Comparison of ENCODE assay signal across 10 mouse cellular contexts in genomic region chr16:91362616-91363272, GRCm38 (mm10). TPM values are rescaled to one million over a fixed set of nuclear protein-coding genes. Genes with fewer than 3 reads are reported as not detected.
DNase-seq lines count a peak whose midpoint lies in the region; ATAC-seq lines count a peak whose summit lies in the region.
"Had no signal": no experiment of that assay in that cellular context is flagged by ENCODE, and none has a peak within 500 bp of the region (broad histone marks: within the 10 kb centered on the region; RNA-seq: fewer than 3 reads in every experiment).

No protein-coding gene starts in this region.

- H3K4me2 ChIP-seq in hindbrain, embryonic 15.5 days: no peak overlapping the region
- no peak overlapping the region for H3K4me2 ChIP-seq in hindbrain, embryonic 12.5 days (replicated peaks)
- no peak overlapping the region for H3K4me2 ChIP-seq in intestine, embryonic 16.5 days (ENCODE audit: low read depth, low read length)
- H3K4me2 ChIP-seq in lung, embryonic 15.5 days: 0 out of 2 replicates have a peak overlapping the region, but pooled peaks have one; percentile 1

- 0 out of 2 replicates have a peak overlapping the region, but pooled peaks have one; percentile 28 for H3K27ac ChIP-seq in hindbrain, embryonic 15.5 days (replicated peaks)
- H3K27ac ChIP-seq in hindbrain, embryonic 12.5 days: no peak overlapping the region
- peak overlapping the region; percentile 67 for H3K27ac ChIP-seq in intestine, embryonic 16.5 days (ENCODE audit: low read length)
- peak overlapping the region; percentile 84 for H3K27ac ChIP-seq in lung, embryonic 15.5 days

- no peaks in the 10 kb centered on the region for H3K27me3 ChIP-seq in hindbrain, embryonic 15.5 days
- peaks cover 6% of the 10 kb centered on the region; the same call in 1 of the 2 replicates for H3K27me3 ChIP-seq in hindbrain, embryonic 12.5 days
- H3K27me3 ChIP-seq in intestine, embryonic 16.5 days (replicated peaks; ENCODE audit: control insufficient read depth, insufficient read depth, low read length): no peaks in the 10 kb centered on the region
- no peaks in the 10 kb centered on the region for H3K27me3 ChIP-seq in lung, embryonic 15.5 days

- H3K9me3 ChIP-seq in hindbrain, embryonic 15.5 days: no peaks in the 10 kb centered on the region
- H3K9me3 ChIP-seq in hindbrain, embryonic 12.5 days (replicated peaks): no peaks in the 10 kb centered on the region
- no peaks in the 10 kb centered on the region for H3K9me3 ChIP-seq in intestine, embryonic 16.5 days (ENCODE audit: control insufficient read depth, low read length)
- no peaks in the 10 kb centered on the region for H3K9me3 ChIP-seq in lung, embryonic 15.5 days

- H3K36me3 ChIP-seq in hindbrain, embryonic 15.5 days: no peaks in the 10 kb centered on the region
- H3K36me3 ChIP-seq in hindbrain, embryonic 12.5 days: no peaks in the 10 kb centered on the region
- H3K36me3 ChIP-seq in intestine, embryonic 16.5 days (ENCODE audit: control insufficient read depth, insufficient read depth, low read length): no peaks in the 10 kb centered on the region
- no peaks in the 10 kb centered on the region for H3K36me3 ChIP-seq in lung, embryonic 15.5 days

- intact Hi-C loops in left cerebral cortex, postnatal 36 days (cut with DNase I): loop anchor here (5.0 kb wide), 3 partner anchors 35 to 150 kb away; no protein-coding TSS in a partner anchor

- H3K4me1 ChIP-seq in hindbrain, embryonic 15.5 days (replicated peaks): 0 out of 2 replicates have a peak, but pooled peaks cover 3% of the 10 kb centered on the region
- H3K4me1 ChIP-seq in hindbrain, embryonic 12.5 days: no peaks in the 10 kb centered on the region
- H3K4me1 ChIP-seq in intestine, embryonic 16.5 days (ENCODE audit: control insufficient read depth, insufficient read depth, low read length): 0 out of 2 replicates have a peak, but pooled peaks cover 4% of the 10 kb centered on the region
- peaks cover 33% of the 10 kb centered on the region for H3K4me1 ChIP-seq in lung, embryonic 15.5 days

- ATAC-seq in hindbrain, embryonic 15.5 days (ENCODE audit: low FRiP score, low read depth): no peak
- no peak for ATAC-seq in hindbrain, embryonic 12.5 days (ENCODE audit: low FRiP score)
- peak; percentile 51 for ATAC-seq in intestine, embryonic 16.5 days
- peak; percentile 66 for ATAC-seq in lung, embryonic 15.5 days (ENCODE audit: borderline replicate concordance, extremely low read depth, low FRiP score, low TSS enrichment)
- no peak for ATAC-seq in erythroblast, adult 5-6 weeks (replicated peaks; ENCODE audit: low FRiP score, poor library complexity, severe bottlenecking)

- H3K4me3 ChIP-seq in hindbrain, embryonic 15.5 days: no peak overlapping the region
- H3K4me3 ChIP-seq in hindbrain, embryonic 12.5 days: no peak overlapping the region
- no peak overlapping the region for H3K4me3 ChIP-seq in intestine, embryonic 16.5 days (ENCODE audit: low read length)
- H3K4me3 ChIP-seq in lung, embryonic 15.5 days: no peak overlapping the region

- no peak overlapping the region for H3K9ac ChIP-seq in hindbrain, embryonic 15.5 days
- no peak overlapping the region for H3K9ac ChIP-seq in hindbrain, embryonic 12.5 days
- H3K9ac ChIP-seq in intestine, embryonic 16.5 days (ENCODE audit: low read depth, low read length): no peak overlapping the region; the same call in 1 of the 2 replicates
- no peak overlapping the region for H3K9ac ChIP-seq in lung, embryonic 15.5 days

- DNase-seq in fibroblast of lung, adult 2 months (ENCODE audit: low read depth): peak; percentile 49
- no peak for DNase-seq in left cerebral cortex, postnatal 36 days (ENCODE audit: low spot score in 2 of 2)
- DNase-seq in B cell, adult 2 months: no peak

- 63% methylated on average over 12 of the region's 12 CpGs for WGBS in hindbrain, embryonic 15.5 days
- WGBS in hindbrain, embryonic 12.5 days: 70% methylated on average over 12 of the region's 12 CpGs
- 53% methylated on average over 12 of the region's 12 CpGs for WGBS in intestine, embryonic 16.5 days
- 35% methylated on average over 12 of the region's 12 CpGs for WGBS in lung, embryonic 15.5 days

RNA-seq across cellular contexts. Expression of gene Ifnar2, which starts 9.8 kb away (rescaled TPM):
- 37.1 and 39.5 TPM in 2 replicates for polyA plus RNA-seq in hindbrain, embryonic 15.5 days (2015; fragmentation: Nextera tagmentation; extraction: Ambion mirVana)
- polyA plus RNA-seq in hindbrain, embryonic 12.5 days (2016; fragmentation: Nextera tagmentation; extraction: Ambion mirVana): 34.0 and 34.1 TPM in 2 replicates
- 45.1 and 45.7 TPM in 2 replicates for polyA plus RNA-seq in intestine, embryonic 16.5 days (2015; fragmentation: Nextera tagmentation; extraction: Ambion mirVana)
- 61.9 and 70.3 TPM in 2 replicates for polyA plus RNA-seq in lung, embryonic 15.5 days (2015; fragmentation: Nextera tagmentation; extraction: Ambion mirVana)
- total RNA-seq in left cerebral cortex, postnatal 36 days (2021): 10 to 100 TPM; 19.4 to 25.1 TPM
- total RNA-seq in erythroblast, adult 5-6 weeks (2015; ENCODE audit: low replicate concordance): 126 and 156 TPM in 2 replicates
- 132 and 164 TPM in 2 replicates for total RNA-seq in erythroblast, adult 5-6 weeks (2017; ENCODE audit: low replicate concordance)

RNA-seq across cellular contexts. Expression of gene Gm21970, which starts 28.8 kb away (rescaled TPM):
- polyA plus RNA-seq in hindbrain, embryonic 15.5 days (2015; fragmentation: Nextera tagmentation; extraction: Ambion mirVana): not detected in 2 replicates
- not detected in 2 replicates for polyA plus RNA-seq in hindbrain, embryonic 12.5 days (2016; fragmentation: Nextera tagmentation; extraction: Ambion mirVana)
- not detected in 2 replicates for polyA plus RNA-seq in intestine, embryonic 16.5 days (2015; fragmentation: Nextera tagmentation; extraction: Ambion mirVana)
- 0.36 TPM in 1 of 2 replicates, not detected in the other for polyA plus RNA-seq in lung, embryonic 15.5 days (2015; fragmentation: Nextera tagmentation; extraction: Ambion mirVana)
- total RNA-seq in left cerebral cortex, postnatal 36 days (2021): not detected
- 12.3 TPM in 1 of 2 replicates, not detected in the other for total RNA-seq in erythroblast, adult 5-6 weeks (2015; ENCODE audit: low replicate concordance)
- total RNA-seq in erythroblast, adult 5-6 weeks (2017; ENCODE audit: low replicate concordance): 7.8 TPM in 1 of 2 replicates, not detected in the other
- polyA plus RNA-seq: embryonic facial prominence, embryonic 11.5 days; neural tube, embryonic 14.5 days had no signal

RNA-seq across cellular contexts. Expression of gene Il10rb, which starts 43.2 kb away (rescaled TPM):
- 12.2 and 16.4 TPM in 2 replicates for polyA plus RNA-seq in hindbrain, embryonic 15.5 days (2015; fragmentation: Nextera tagmentation; extraction: Ambion mirVana)
- 8.5 and 10.1 TPM in 2 replicates for polyA plus RNA-seq in hindbrain, embryonic 12.5 days (2016; fragmentation: Nextera tagmentation; extraction: Ambion mirVana)
- polyA plus RNA-seq in intestine, embryonic 16.5 days (2015; fragmentation: Nextera tagmentation; extraction: Ambion mirVana): 103 and 120 TPM in 2 replicates
- 45.0 and 49.5 TPM in 2 replicates for polyA plus RNA-seq in lung, embryonic 15.5 days (2015; fragmentation: Nextera tagmentation; extraction: Ambion mirVana)
- total RNA-seq in left cerebral cortex, postnatal 36 days (2021): 10 to 100 TPM in 1 of 2 experiments, 1 to 10 TPM in 1; 9.4 to 10.2 TPM
- 43.9 and 52.3 TPM in 2 replicates for total RNA-seq in erythroblast, adult 5-6 weeks (2015; ENCODE audit: low replicate concordance)
- 39.4 and 48.8 TPM in 2 replicates for total RNA-seq in erythroblast, adult 5-6 weeks (2017; ENCODE audit: low replicate concordance)

Comparison
In these comparisons a context has a peak if more than half of its experiments do, and no peak if none do; other contexts are left out.
1. ATAC-seq: peak in intestine, embryonic 16.5 days (single experiment) and lung, embryonic 15.5 days (single experiment); none in hindbrain, embryonic 15.5 days (single experiment), hindbrain, embryonic 12.5 days (single experiment) and erythroblast, adult 5-6 weeks (single experiment).